Mouse (Mus musculus) spleen, postnatal 10 days (tissue): ENCODE measurements around the gene Dzip1.

Source experiments
- DNase-seq, 2 experiments: peaks; one replicate each; pipeline ENCODE4 v3.0.0; 2021 to 2022; ENCODE audit warnings: low spot score in 2 of 2

Dzip1 gene

GRCm38 (mm10) chr14:118836145-118836544, 89.1 kb downstream of the Dzip1 start:
- no peak for DNase-seq

DNA sequence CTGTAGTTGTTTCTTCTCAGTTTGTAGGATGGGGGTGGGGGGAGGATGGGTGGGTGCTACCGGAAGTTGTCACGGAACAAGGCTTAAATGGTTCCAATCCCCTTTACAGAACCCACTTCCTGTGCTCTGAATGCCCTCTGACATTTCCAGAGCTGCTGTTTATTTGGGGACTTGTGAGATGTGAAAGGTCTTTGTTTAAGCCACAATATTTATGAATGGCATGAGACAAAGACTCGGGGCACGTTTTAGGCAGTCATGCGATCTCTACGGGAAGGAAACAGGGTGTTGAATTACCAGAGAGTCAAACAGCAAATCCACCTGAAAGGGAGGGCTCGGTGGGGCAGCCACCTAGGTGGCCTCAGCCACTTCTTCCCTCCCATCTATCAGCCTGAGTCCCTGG, 90.9 kb downstream of the Dzip1 start:
- no peak for DNase-seq

- DNase-seq: no peak
Observed at GRCm38 (mm10) chr14:118833241-118833640, 92.0 kb downstream of the Dzip1 start.

- DNase-seq: no peak
Observed at GRCm38 (mm10) chr14:118831597-118831996, 93.7 kb downstream of the Dzip1 start.

DNA sequence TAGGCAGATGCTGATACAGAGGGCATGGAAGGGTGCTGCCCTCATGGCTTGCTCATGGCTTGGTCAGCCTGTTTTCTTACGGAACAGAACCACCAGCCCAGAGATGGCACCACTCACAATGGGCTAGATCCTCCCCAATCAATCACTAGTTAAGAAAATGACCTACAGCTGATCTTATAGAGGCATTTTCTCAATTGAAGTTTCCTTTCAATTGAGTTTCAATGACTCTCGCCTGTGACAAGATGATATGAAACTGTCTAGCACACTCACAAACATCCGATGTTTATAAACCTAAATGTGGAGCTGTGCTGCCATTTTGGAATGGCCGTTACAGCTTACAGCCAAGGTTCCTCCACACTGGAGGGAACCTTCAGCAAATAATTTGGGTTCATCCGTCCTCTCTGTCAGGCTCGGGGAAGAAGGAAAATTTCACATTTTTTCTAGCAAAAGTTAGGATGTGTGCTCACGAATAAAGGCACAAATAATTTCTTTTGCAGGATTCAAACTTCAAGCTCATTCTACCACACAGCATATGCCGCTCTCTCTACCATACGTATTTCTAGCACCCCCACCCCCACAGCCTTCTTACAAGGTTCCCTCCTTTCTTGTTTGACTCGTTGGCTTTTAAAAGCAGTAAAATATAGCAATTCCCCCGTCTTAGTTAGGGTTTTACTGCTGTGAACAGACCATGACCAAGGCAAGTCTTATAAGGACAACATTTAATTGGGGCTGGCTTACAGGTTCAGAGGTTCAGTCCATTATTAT, 95.7 kb downstream of the Dzip1 start:
- no peak for DNase-seq

DNA sequence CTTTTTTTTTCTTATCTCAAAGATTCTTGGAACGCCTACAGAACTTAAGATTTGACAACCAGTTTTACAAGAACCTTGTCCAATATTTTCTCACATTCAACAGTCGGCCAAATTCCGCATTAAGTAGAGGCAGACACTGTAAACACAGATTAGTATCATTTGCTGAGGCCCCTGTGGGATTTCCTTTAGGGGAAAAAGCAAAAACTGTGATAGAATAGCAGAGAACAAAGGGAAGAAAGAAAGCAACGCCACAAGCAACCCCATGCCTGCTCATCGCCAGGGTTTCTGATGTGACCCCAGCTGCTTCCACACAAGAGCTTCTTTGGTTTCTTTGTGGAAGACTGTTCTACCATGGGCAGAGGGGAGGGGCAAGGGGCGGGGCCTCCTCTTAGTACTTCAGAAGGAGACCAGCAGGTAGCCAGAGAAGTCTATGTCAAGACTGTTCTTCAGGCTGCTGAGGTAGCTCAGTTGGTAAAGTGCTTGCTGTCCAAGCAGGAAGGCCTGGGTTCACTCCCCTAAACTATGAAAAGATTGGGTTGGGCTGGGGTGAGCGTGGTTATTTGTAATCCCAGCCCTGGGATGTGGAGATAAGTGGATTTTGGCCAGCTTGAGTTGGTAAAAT, 97.9 kb downstream of the Dzip1 start:
- no peak for DNase-seq

GRCm38 (mm10) chr14:118826346-118826745, 98.9 kb downstream of the Dzip1 start:
- no peak for DNase-seq
